Comparison of ENCODE assay signal across 11 mouse cellular contexts in genomic region chr2:127507967-127508660, GRCm38 (mm10). TPM values are rescaled to one million over a fixed set of nuclear protein-coding genes. Genes with fewer than 3 reads are reported as not detected.
DNase-seq lines count a peak whose midpoint lies in the region; ATAC-seq and TF ChIP-seq lines count a peak whose summit lies in the region.
"Had no signal": no experiment of that assay in that cellular context is flagged by ENCODE, and none has a peak within 500 bp of the region (broad histone marks: within the 10 kb centered on the region; RNA-seq: fewer than 3 reads in every experiment).

No protein-coding gene starts in this region.

- no peak overlapping the region for H3K4me3 ChIP-seq in cerebellum, adult 2 months (replicated peaks; ENCODE audit: insufficient read depth, low read depth, low read length)
- no peak overlapping the region for H3K4me3 ChIP-seq in stomach, postnatal 0 days (ENCODE audit: low read depth, low read length)
- no peak overlapping the region for H3K4me3 ChIP-seq in heart, adult 2 months

- H3K9ac ChIP-seq in stomach, postnatal 0 days (ENCODE audit: low read length) = 0 out of 2 replicates have a peak overlapping the region, but pooled peaks have one; percentile 9
- H3K9ac ChIP-seq in heart, adult 2 months (ENCODE audit: low read depth, low read length) = no peak overlapping the region

- WGBS in cerebellum, adult 2 months = 40% methylated on average over 7 of the region's 7 CpGs
- 46% methylated on average over 7 of the region's 7 CpGs for WGBS in stomach, postnatal 0 days
- 63% methylated on average over 7 of the region's 7 CpGs for WGBS in heart, adult 2 months

- ATAC-seq in stomach, postnatal 0 days (ENCODE audit: low FRiP score, low TSS enrichment) = 0 out of 2 replicates have a peak, but pooled peaks have one; percentile 41

- TF ChIP-seq POLR2A in cerebellum, adult 2 months (IDR thresholded peaks at IDR 0.05; ENCODE audit: borderline replicate concordance, insufficient read depth, low read length) = no peak
- TF ChIP-seq POLR2A in heart, adult 2 months (IDR thresholded peaks at IDR 0.05; ENCODE audit: insufficient read depth, low read depth, low read length) = no peak

- TF ChIP-seq EP300 in stomach, postnatal 0 days (optimal IDR thresholded peaks at IDR 0.05) = no peak
- no peak for TF ChIP-seq EP300 in heart, adult 2 months (IDR thresholded peaks at IDR 0.05; ENCODE audit: insufficient read depth, low read depth, low read length)

- no peaks in the 10 kb centered on the region for H3K9me3 ChIP-seq in stomach, postnatal 0 days (ENCODE audit: control insufficient read depth, low read length)

- no peak overlapping the region for H3K4me2 ChIP-seq in stomach, postnatal 0 days (replicated peaks; ENCODE audit: low read depth)

- peaks cover 67% of the 10 kb centered on the region for H3K4me1 ChIP-seq in cerebellum, adult 2 months (ENCODE audit: control insufficient read depth, insufficient read depth, low read length)
- no peaks in the 10 kb centered on the region for H3K4me1 ChIP-seq in stomach, postnatal 0 days (replicated peaks; ENCODE audit: control insufficient read depth, insufficient read depth)
- H3K4me1 ChIP-seq in heart, adult 2 months (ENCODE audit: control insufficient read depth, insufficient read depth, low read length) = no peaks in the 10 kb centered on the region

- H3K79me2 ChIP-seq in heart, adult 2 months (replicated peaks; ENCODE audit: control insufficient read depth, insufficient read depth, low read length) = no peaks in the 10 kb centered on the region

- TF ChIP-seq CTCF in cerebellum, adult 2 months (IDR thresholded peaks at IDR 0.05; ENCODE audit: borderline replicate concordance, insufficient read depth, low read depth, low read length) = no peak
- no peak for TF ChIP-seq CTCF in stomach, postnatal 0 days (IDR thresholded peaks at IDR 0.05; ENCODE audit: low read depth)
- TF ChIP-seq CTCF in heart, adult 2 months (IDR thresholded peaks at IDR 0.05) = no peak

- no peaks in the 10 kb centered on the region for H3K27me3 ChIP-seq in cerebellum, adult 2 months (ENCODE audit: control insufficient read depth, insufficient read depth, low read length)
- no peaks in the 10 kb centered on the region for H3K27me3 ChIP-seq in stomach, postnatal 0 days (ENCODE audit: control insufficient read depth, insufficient read depth, low read length)
- no peaks in the 10 kb centered on the region for H3K27me3 ChIP-seq in heart, adult 2 months (ENCODE audit: control insufficient read depth, insufficient read depth, low read length)

- intact Hi-C loops in heart, adult 2 months (cut with DNase I) = loop anchor here (1.0 to 5.0 kb wide), 2 partner anchors 51 to 159 kb away; no protein-coding TSS in a partner anchor

- H3K27ac ChIP-seq in cerebellum, adult 2 months (ENCODE audit: insufficient read depth, low read length) = peak overlapping the region; percentile 26; the same call in 1 of the 2 replicates
- H3K27ac ChIP-seq in stomach, postnatal 0 days (replicated peaks) = peak overlapping the region; percentile 69
- H3K27ac ChIP-seq in heart, adult 2 months = no peak overlapping the region

- DNase-seq in cerebellum, adult 2 months = peak; percentile 70
- DNase-seq in cerebellum, adult 9-11 months = no peak
- DNase-seq in ovary, postnatal 14 days (ENCODE audit: low spot score) = peak; percentile 45
- DNase-seq in ovary, adult 18-20 months (ENCODE audit: low spot score) = no peak
- peak; percentile 22 to 66 for DNase-seq in kidney, postnatal 36 days
- peak; percentile 69 for DNase-seq in stomach, postnatal 0 days (ENCODE audit: low spot score)
- no peak for DNase-seq in thymus, postnatal 25 days
- DNase-seq in heart, adult 2 months = no peak
- DNase-seq: thymus, postnatal 14 days had no signal

- no peaks in the 10 kb centered on the region for H3K36me3 ChIP-seq in stomach, postnatal 0 days (ENCODE audit: control insufficient read depth, insufficient read depth, low read length)
- no peaks in the 10 kb centered on the region for H3K36me3 ChIP-seq in heart, adult 2 months (ENCODE audit: control insufficient read depth, insufficient read depth, low read length)

RNA-seq across cellular contexts. Expression of gene Kcnip3, which starts 13.8 kb away (rescaled TPM):
- polyA plus RNA-seq in cerebellum, adult 2 months (2012; rRNA removed) = 81.6 and 83.9 TPM in 2 replicates
- polyA plus RNA-seq in stomach, postnatal 0 days (2015; fragmentation: Nextera tagmentation; extraction: Ambion mirVana) = 1.2 TPM in 2 replicates
- total RNA-seq in heart, adult 2 months (2021) = 1 to 10 TPM; 1.1 to 1.3 TPM
- 1.2 and 1.3 TPM in 2 replicates for polyA plus RNA-seq in heart, adult 2 months (2012; rRNA removed)

RNA-seq across cellular contexts. Expression of gene Prom2, which starts 33.2 kb away (rescaled TPM):
- 3.3 and 4.1 TPM in 2 replicates for polyA plus RNA-seq in cerebellum, adult 2 months (2012; rRNA removed)
- polyA plus RNA-seq in stomach, postnatal 0 days (2015; fragmentation: Nextera tagmentation; extraction: Ambion mirVana) = 17.2 and 20.5 TPM in 2 replicates
- total RNA-seq in heart, adult 2 months (2021) = not detected
- 0.06 and 0.14 TPM in 2 replicates for polyA plus RNA-seq in heart, adult 2 months (2012; rRNA removed)
- total RNA-seq: heart, postnatal 14 days had no signal
- polyA plus RNA-seq: C2C12 had no signal

Comparison
In these comparisons a context has a peak if more than half of its experiments do, and no peak if none do; other contexts are left out.
1. DNase-seq: peak in cerebellum, adult 2 months (2 of 2), ovary, postnatal 14 days (single experiment), kidney, postnatal 36 days (2 of 2) and stomach, postnatal 0 days (single experiment); none in cerebellum, adult 9-11 months (single experiment), ovary, adult 18-20 months (single experiment), thymus, postnatal 25 days (single experiment) and heart, adult 2 months (0 of 2).
2. RNA of gene Kcnip3, which starts 13.8 kb away (polyA plus RNA-seq): 81.6 to 83.9 TPM in cerebellum, adult 2 months; 1.2 TPM in stomach, postnatal 0 days and 1.2 to 1.3 TPM in heart, adult 2 months; every median in the first group is over 10 times any median in the second.